Mouse (Mus musculus) heart, postnatal 10 days (tissue): ENCODE results near the gene Rrnad1. TPM values are rescaled to one million over a fixed set of nuclear protein-coding genes. Genes with fewer than 3 reads are reported as not detected.
"Not testable (repeated sequence)": the region's sequence is repeated elsewhere in the genome, so short reads cannot be mapped to it uniquely, and the experiment has no call there.

ENCODE experiments used
- DNase-seq, 2 experiments: peaks; one replicate each; pipeline ENCODE4 v3.0.0; 2021
- intact Hi-C: fragments of 180-260 bp; cut with DNase I; formaldehyde crosslinking; loops from one replicate; pipeline ENCODE4 v1.15.1; 2025
- total RNA-seq, 2 experiments: library from RNA; stranded (reverse); gene quantifications; 2 replicates each; pipeline ENCODE4 v1.2.3; 2021

The Rrnad1 gene
- total RNA-seq, 2 experiments from 2014 or later: 6.8 to 7.0 TPM

DNA sequence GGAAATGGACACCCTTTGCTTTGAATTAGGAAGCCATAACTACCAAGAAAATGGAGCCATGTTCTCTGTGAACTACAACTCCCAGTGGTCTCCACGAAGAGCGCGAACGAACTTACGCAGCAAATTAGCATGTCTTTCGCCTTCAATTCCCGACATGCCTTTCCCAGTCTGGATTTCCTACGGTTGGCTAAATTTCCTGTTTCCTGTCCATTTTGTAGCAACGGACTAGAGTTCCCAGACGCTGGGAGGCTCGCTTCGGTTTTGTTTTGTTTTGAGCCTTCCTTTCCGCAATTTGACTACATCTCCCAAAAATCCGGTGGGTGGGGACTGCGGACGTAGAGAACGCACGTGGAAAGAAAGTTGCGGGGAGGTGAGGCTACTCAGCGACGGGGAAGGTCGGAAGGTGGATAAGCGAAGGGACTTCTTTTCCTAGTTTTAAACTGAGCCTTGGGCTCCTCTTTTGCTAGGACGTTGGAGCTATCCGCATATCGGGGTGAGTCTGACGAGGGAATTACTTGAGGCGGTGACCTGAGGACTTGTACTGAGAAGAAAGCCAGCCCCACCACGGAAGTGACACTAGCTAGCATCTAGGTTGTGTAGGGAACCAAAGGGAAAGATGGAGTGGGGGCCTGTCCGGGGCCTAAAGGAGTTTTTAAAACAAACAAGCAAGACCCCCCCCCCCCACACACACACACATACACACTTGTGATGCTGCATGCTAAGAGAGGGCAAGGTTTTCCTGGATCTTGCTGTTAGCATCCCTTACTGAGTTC is 11.0 kb downstream of the Rrnad1 start, which contains the start of gene Mrpl24:
TSS of gene Mrpl24 (plus strand) at position 171 of the 773 bp plus-strand sequence.
- intact Hi-C loops: no loop called here
- DNase-seq: peak; percentile 88

DNA sequence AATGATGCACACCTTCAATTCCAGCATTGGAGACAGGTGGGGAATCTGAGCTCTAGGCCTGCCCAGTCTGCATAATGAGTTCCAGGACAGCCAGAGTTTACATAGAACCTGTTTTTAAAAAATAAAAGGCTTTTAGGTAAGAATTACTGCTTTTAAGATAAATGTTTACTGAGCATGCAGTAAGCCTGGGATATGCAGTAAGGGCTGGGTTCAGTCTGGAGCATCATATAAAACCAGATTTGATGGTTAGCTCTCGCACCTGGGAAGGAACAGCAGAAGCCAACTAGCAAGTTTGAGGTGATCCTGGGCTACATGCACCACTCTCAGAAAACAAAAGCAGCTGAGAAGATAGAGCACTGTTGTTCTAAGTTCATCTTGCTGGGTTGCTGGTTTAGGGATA is 12.0 kb downstream of the Rrnad1 start:
- no peak for DNase-seq

DNA sequence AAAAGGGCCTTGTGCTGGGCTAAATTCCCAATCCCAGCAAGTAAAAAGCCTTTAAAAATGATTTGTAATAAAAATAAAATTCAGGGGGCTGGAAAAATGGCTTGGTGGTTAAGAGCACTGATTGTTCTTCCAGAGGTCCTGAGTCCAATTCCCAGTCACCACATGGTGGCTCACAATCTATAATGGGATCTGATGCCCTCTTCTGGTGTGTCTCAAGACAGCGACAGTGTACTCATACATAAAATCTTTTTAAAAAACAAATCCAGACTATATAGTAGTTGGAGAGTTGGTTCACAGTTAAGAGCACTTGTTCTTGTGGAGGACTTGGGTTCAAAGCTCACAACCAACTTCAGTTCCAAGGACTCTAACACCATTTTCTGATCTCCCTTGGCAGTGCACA is 13.5 kb downstream of the Rrnad1 start:
- intact Hi-C loops: no loop called here
- no peak for DNase-seq

More for the DNA sequence above, 12.0 kb downstream of the Rrnad1 start:
- intact Hi-C loops: no loop called here

DNA sequence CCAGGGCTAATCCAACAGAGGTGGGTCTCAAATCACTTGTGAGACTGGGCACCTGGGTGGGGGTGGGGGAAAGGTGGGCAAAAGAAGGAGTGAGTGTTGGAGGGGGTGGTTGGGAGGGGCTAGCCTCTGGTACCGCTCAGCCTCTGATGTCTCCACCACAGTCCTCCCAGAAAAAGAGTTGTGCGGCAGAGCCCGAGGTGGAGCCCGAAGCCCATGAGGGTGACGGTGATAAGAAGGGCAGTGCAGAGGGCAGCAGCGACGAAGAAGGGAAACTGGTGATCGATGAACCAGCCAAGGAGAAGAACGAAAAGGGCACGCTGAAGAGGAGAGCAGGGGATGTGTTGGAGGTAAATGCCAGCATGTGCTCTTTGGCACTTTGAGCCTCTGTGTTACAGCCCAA is 16.6 kb downstream of the Rrnad1 start:
- intact Hi-C loops: no loop called here
- DNase-seq: no peak

DNA sequence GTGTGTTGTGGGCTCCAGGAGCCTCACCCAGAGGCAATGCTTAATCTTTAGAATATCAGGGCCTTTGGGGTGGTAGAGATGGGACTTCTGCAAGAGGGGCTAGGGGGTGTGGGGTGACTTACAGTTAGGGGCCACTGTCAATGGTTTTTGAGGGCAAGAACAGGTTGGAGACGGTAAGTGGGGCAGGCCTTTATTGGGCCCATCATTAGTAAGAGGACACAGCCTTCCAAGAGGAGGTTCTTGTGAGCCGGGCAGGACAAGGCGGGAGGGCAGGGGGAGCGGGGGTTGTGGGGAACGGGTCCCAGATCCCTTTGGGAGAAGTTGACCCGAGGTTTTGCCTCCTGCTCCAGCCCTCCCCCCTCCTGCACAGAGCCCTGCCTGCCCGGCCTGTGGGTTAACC is 17.0 kb downstream of the Rrnad1 start:
- intact Hi-C loops: no loop called here
- DNase-seq: no peak

DNA sequence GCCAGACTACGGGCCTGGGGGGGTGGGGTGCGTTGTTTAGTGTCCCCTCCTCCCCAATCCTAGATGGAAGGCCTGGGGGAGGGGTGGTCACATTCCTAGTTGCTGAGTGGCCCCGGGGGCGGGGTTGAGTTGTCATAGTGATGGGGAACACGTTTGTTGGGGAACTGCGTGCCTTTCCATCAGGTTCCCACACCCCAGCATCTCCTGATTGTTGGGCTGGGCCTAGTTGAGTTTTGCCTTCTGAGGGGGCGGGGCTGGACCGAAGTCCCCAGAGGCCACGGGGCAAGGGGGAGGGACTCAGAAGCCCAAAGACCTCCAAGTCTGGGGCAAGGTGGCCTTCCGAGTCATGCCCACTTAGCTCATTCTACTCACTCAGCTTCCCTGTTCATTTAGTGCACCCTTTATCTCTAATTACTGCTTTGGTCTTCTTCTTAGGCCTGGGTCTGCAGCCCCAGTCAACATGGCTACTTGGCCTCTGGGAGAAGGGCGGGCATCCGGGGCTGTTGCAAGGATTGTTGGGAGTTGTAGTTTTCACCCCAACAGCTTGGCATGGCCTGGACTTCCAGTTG is 19.9 kb downstream of the Rrnad1 start:
- intact Hi-C loops: no loop called here
- DNase-seq: peak; percentile 86 to 90

DNA sequence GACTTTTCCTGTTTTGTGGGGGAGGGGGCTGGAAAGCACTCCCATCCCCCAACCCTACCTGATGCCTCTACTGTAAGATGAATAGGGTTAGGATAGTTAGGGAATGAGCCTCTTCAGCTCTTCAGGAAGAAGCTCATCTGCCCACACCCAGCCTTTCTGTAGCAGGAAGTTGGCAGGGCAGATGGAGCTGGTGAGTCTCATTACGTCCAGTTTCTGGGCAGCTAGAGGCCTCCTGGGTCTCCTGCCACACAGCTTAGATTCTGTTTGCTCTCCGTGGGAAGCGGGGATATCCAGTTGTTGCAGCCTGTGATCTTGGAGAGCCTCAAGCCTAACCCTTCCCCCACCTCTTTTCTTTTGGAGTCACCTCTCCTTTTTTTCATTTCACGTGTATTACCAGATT is 20.6 kb downstream of the Rrnad1 start:
- peak; percentile 20 to 21 for DNase-seq
- intact Hi-C loops: no loop called here

DNA sequence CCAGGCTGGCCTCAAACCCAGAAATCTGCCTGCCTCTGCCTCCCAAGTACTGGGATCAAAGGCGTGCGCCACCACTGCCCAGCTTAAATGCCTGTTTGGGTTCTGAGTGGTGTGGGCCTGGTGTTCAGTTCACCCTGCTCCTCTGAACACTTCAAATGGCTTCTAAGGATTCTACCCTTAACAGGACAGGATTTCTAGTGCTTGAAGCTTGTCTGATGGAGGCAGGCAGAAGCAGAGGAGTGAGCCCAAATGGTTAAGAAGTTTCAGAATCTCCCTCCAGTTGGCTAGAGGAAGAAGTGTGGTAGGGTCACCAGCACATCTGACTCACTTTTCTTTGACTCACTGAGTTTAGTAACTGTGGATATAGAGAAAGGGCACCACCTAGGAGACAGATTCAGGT is 21.1 kb downstream of the Rrnad1 start:
- peak in 1 of 2 experiments; percentile 5 for DNase-seq
- intact Hi-C loops: no loop called here

DNA sequence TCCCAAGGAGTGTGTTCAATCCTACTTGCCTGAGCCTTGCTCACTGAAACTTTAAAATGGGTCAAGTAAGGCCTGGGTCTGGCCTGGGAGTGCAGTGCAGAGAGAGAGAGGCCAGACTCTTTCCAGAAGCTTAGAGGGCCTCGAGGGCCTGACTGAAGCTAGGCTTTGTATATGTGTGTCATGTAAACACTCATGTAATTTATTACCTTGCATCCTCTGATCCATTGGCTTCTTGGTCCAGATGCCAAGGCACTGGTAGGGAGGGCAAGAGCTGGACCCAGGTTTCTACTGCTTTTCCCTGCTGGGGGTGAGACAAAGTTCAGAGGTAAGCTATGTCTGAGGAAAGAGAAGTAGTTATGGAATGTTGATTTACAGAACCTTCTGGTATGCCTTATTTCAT is 22.6 kb downstream of the Rrnad1 start:
- DNase-seq: peak in 1 of 2 experiments; percentile 7
- intact Hi-C loops: no loop called here

DNA sequence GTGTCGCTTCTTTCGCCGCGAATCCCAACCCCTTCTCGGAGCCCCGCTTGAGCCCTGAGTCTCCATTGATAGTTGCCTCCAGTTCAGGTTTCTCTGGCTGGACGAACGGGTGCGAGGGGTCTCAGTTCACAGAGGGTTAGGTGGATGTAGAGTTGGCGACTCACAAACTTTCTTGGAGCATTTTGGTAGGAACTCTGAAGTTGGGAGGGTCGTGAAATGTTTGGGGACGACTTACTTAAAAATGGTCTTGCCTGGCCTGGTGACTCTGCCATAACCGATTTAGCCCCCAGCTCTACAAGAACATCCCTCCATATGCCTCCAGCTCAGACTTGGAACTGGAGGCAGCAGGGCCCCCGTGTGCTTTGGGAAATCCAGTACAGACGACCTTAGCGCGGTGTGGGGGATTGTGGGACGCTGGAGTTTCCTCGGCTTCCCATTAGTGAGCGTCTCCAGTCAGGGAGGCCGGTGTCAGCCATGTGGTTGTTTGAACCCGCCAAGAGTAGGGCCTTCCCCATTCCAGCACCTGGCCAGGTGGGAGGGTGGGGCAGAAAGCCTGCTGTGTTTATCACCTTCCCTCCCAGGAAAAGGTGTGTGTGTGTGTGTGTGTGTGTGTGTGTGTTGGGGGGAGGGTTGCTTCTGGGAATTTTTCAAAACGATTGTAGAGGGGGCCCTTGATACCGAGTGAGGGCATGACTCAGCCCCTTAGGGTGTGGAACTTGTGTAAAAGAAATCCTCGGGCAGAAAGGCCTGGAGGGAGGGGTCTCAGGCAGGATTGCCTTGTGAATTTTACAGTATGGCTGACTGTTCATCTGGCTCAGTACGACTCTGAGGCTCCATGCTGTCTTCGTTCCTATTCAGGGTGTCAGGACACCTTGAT is 23.3 kb downstream of the Rrnad1 start:
- peak; percentile 45 to 57 for DNase-seq
- intact Hi-C loops: no loop called here

DNA sequence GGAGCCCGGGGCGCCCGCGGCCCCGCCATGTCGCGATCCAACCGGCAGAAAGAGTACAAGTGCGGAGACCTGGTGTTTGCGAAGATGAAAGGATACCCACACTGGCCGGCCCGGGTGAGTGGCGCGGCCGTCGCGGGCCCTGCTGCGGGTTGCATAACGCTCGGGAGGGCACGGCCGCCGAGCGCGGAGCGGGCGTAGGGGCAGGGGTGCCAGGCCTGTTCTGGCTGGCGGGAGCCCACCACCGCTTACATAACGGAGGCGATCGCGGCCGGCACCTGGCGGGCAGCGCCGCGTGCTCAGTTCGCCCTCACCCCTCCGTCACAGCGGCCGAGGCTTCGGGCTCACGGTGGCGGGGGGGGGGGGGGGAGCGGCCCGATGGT is 23.9 kb downstream of the Rrnad1 start:
- intact Hi-C loops: no loop called here
- DNase-seq: peak; percentile 70 to 74

DNA sequence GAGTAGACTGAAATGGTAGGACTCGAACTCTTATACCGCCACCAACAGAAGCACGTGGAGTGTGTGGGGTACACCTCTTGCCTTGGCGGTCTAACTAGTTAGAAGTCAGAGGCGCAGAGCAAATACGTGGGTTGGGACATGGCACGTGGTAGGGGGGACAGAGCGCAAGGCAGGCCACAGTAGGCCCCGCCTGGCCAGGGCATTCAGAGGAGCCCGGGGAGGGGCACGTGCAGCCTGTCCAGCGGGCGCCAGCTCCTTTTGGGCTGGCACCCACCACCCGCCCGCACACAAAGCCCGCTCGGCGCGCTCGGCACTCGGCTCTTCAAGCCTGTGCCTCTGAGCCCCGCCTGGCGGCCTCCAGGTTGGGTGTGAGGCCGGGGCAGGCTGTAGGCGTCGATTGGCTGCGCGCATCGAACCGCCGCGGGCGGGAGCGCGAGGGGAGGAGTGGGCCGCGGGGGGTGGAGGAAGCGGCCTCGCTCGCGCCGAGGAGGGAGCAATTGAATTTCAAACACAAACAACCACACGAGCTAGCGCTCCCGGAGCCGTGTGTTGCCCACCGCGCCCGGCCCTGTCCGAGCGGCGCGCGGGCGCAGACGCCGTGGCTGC is 24.5 kb downstream of the Rrnad1 start, which contains the start of gene Hdgf:
TSS of gene Hdgf (plus strand) at position 442 of the 606 bp plus-strand sequence.
- peak; percentile 95 to 96 for DNase-seq
- intact Hi-C loops: loop anchor here (2.0 kb wide), 1 partner anchor 19 kb away; no protein-coding TSS in a partner anchor

DNA sequence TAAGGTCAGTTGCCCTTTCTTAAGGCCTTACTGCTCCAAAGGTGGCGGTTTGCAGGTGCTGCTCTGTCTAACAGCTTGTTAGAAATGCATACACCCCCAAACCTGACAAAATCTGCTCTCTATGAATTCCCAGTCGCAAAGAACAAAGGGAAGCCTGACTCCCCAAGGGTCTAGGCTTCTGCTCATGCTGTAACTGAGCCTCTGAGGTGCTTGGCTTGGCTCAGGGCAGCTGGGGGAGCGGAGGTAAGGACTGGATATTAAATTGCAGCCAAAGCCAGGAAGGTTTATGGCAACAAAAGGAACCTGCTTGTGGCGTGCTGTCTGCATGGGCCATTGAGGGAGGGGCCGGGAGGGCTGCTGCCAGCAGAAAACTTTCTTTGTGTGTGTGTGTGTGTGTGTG is 26.7 kb downstream of the Rrnad1 start:
- DNase-seq: no peak
- intact Hi-C loops: loop anchor here (2.0 kb wide), 1 partner anchor 17 kb away; no protein-coding TSS in a partner anchor

DNA sequence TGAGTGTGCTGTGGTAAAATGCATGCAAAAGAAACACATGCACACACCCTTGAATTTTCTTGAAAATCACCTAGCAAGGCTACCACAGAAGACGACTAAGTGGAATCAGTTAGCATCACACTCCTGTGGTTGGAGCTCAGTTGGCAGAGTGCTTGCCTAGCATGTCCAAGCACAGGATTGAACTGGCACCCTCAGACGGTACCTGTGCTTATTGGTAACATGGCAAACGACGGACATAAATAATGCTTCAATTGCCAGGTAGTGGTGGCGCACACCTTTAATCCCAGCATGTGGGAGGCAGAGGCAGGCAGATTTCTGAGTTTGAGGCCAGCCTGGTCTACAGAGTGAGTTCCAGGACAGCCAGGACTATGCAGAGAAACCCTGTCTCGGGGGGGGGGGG is 28.6 kb downstream of the Rrnad1 start:
- intact Hi-C loops, DNase-seq: not testable (repeated sequence)

DNA sequence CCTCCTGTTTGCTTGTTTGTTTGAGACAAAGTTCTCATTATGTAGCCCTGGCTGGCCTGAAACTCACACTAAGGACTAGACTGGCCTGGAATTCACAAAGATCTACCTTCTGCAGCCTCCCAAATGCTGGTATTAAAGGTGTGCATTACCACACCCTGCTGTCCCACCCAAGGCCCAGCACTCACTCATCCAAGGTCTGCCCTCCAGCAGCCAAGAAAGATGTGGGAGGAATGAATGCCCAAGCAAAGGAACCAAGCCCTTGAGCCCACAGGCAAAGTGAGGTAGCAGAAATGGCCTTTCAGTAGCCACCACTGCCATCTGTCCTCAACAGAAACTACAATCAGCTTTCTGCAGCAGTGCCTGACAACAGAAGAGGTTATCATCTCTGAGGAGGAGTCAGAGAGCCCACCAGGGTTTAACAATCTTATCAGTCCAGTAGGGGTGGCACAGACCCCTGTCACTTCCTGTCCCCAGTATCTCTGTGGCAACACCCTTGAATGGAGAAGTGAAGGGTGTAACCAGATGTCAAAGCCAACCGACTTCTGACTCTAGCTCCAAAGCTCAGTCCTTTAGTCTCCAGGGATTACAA is 29.4 kb downstream of the Rrnad1 start:
- intact Hi-C loops: no loop called here
- DNase-seq: no peak

DNA sequence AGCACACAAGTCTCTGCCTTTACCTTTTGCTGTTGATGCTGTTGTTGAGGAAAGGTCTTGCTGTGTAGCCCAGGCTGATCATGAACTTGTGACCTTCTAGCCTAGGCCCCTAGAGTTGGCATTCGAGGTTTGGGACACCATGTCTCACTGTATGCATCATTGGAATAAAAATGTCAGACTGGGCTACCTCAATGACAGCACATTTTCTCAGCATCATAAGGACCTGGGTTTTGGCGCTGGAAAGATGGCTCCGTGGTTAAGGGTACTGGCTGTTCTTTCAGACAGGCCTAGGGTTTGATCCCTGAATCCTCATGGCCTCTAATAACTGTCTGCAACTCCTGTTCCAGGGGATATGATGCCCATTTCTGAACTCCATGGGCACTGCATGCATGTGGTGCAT is 30.7 kb downstream of the Rrnad1 start:
- intact Hi-C loops: no loop called here
- no peak for DNase-seq

DNA sequence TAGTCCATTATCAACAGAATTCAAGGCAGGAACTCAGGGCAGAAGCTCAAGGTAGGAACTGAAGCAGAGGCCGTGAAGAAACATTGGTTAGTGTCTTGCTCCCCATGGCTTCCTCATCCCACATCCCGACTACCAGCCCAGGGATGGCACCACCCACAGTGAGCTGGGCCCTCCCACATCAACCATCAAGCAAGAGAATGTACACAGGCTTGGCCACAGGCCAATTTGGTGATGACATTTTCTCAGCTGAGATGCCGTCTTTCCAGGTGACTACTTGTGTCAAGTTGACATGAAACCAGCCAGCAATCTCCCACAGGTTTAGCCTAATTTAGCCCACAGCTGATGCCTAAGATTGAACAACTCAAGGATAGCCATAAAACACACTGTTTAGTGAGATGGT is 31.3 kb downstream of the Rrnad1 start:
- no peak for DNase-seq
- intact Hi-C loops: no loop called here

DNA sequence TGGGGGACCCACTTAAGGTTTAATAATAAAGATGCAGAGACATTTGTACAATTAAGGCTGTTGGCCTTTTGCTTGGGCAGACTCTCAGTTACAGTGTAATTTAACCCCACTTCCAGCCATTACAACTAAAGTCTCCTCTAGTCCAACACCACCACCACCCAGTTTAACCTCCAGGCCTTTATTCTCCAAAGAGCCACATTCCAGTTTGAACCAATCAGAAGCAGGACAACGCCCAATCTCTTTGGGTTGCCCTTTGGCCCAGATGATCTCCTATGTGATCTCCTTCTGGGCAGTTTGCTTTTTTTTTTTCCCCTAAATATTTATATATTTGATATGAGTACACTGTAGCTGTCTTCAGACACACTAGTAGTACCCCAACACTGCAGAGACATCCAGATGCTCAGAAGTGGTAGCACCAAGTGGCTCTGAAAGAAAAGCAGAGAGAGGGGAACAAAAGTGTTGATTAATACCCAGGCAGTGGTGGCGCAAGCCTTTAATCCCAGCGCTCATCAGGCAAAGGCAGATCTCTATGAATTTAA is 37.1 kb downstream of the Rrnad1 start:
- intact Hi-C loops: no loop called here
- no peak for DNase-seq

DNA sequence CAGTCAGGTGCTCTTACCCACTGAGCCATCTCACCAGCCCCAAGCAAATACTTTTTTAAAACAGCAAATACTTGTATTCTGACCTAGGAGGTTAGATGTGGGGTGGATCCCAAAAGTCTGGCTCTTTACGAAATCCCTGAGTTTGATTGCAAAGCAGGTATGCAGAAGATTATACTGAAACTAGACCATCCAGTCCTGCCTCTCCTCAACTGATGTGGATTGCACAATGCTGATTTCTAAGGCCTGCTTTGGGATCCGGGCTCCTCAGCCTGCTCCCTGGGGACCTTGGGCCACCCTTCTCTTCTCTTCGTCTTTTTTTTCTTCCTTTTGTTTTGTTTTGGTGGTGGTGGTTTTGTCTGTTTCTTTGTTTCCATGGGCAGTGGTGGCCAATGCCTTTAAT is 39.0 kb downstream of the Rrnad1 start:
- intact Hi-C loops: no loop called here
- no peak for DNase-seq

DNA sequence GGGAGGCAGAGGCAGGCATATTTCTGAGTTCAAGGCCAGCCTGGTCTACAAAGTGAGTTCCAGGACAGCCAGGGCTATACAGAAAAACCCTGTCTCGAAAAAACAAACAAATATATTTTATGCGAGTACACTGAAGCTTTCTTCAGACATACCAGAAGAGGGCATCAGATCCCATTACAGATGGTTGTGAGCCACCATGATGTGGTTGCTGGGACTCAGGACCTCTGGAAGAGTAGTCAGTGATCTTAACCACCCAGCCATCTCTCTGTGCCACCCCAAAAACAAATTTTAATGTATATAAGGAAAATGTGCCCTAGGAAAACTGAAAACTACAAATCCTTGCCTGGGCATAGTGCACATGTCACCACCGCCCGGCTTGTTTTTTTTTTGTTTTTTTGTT is 43.1 kb downstream of the Rrnad1 start:
- intact Hi-C loops: loop anchor here (2.0 kb wide), 1 partner anchor 17 kb away; no protein-coding TSS in a partner anchor

More for the DNA sequence above, 43.1 kb downstream of the Rrnad1 start:
- DNase-seq: not testable (repeated sequence)
